ENCODE assay signal across 8 mouse cellular contexts in genomic region chr7:128610490-128610889, GRCm38 (mm10). TPM values are rescaled to one million over a fixed set of nuclear protein-coding genes. Genes with fewer than 3 reads are reported as not detected.
DNase-seq lines count a peak whose midpoint lies in the region; ATAC-seq and TF ChIP-seq lines count a peak whose summit lies in the region.

No protein-coding gene starts in this region.

- intact Hi-C loops in gastrocnemius, adult 2 months (cut with DNase I), result loop anchor here (5.0 kb wide), 2 partner anchors 48 to 88 kb away; partner anchors contain the start of gene Bag3

- H3K4me2 ChIP-seq in heart, embryonic 16.5 days (ENCODE audit: low read depth, low read length), result peak overlapping the region; percentile 82

- H3K27me3 ChIP-seq in C2C12 (ENCODE audit: control insufficient read depth, insufficient read depth, insufficient read length), result no peaks in the 10 kb centered on the region
- H3K27me3 ChIP-seq in heart, embryonic 16.5 days (ENCODE audit: control insufficient read depth, insufficient read depth, low read length), result no peaks in the 10 kb centered on the region

- WGBS in heart, embryonic 16.5 days, result 91% methylated on average over 6 of the region's 6 CpGs
- 83% methylated on average over 6 of the region's 6 CpGs for WGBS in macrophage (ENCODE audit: missing documents)

- peaks cover 12% of the 10 kb centered on the region for H3K79me3 ChIP-seq in C2C12 (ENCODE audit: low read depth)

- H3K36me3 ChIP-seq in C2C12 (ENCODE audit: control insufficient read depth, insufficient read depth) (no peaks in the 10 kb centered on the region), macrophage (ENCODE audit: inconsistent target) (no peaks in the 10 kb centered on the region)
- H3K36me3 ChIP-seq in heart, embryonic 16.5 days (ENCODE audit: control insufficient read depth, insufficient read depth), result no peaks in the 10 kb centered on the region

- TF ChIP-seq CTCF in gastrocnemius, adult 2 months (IDR thresholded peaks at IDR 0.05), result no peak
- TF ChIP-seq CTCF in C2C12 (IDR thresholded peaks at IDR 0.05; ENCODE audit: control insufficient read depth, insufficient read depth, insufficient read length), result no peak

- H3K79me2 ChIP-seq in C2C12 (ENCODE audit: control insufficient read depth, insufficient read depth) (peaks cover 32% of the 10 kb centered on the region), macrophage (ENCODE audit: inconsistent target) (peaks cover 30% of the 10 kb centered on the region)

- no peaks in the 10 kb centered on the region for H3K9me3 ChIP-seq in heart, embryonic 16.5 days (replicated peaks; ENCODE audit: control insufficient read depth, low read length)

- peak overlapping the region; percentile 47; the same call in 1 of the 2 replicates for H3K9ac ChIP-seq in heart, embryonic 16.5 days (ENCODE audit: low read length)

- peak overlapping the region; percentile 34 for H3ac ChIP-seq in C2C12 (ENCODE audit: control insufficient read depth, insufficient read length, low read depth)

- H3K4me1 ChIP-seq in heart, embryonic 16.5 days (ENCODE audit: control insufficient read depth, insufficient read depth, low read length), result peaks cover 2% of the 10 kb centered on the region

- no peak for DNase-seq in gastrocnemius, adult 2 months
- no peak for DNase-seq in gastrocnemius, postnatal 4 days (ENCODE audit: low spot score in 2 of 2)
- DNase-seq in right cerebral cortex, adult 2 months (ENCODE audit: low spot score in 2 of 2), result no peak
- DNase-seq in urinary bladder, postnatal 25 days (ENCODE audit: low spot score), result no peak
- no peak for DNase-seq in adrenal gland, postnatal 36 days

- H3K4me3 ChIP-seq in gastrocnemius, adult 2 months, result peak overlapping the region; percentile 96
- H3K4me3 ChIP-seq in C2C12 (ENCODE audit: insufficient read depth, poor library complexity, severe bottlenecking) (no peak overlapping the region), macrophage (ENCODE audit: inconsistent target) (no peak overlapping the region)
- peak overlapping the region; percentile 67 for H3K4me3 ChIP-seq in heart, embryonic 16.5 days (ENCODE audit: low read length)

- no peak for ATAC-seq in heart, embryonic 16.5 days (replicated peaks; ENCODE audit: extremely low read depth, insufficient read depth, low FRiP score)

- peak overlapping the region; percentile 87 for H3K27ac ChIP-seq in gastrocnemius, adult 2 months
- peak overlapping the region; percentile 65 for H3K27ac ChIP-seq in heart, embryonic 16.5 days (ENCODE audit: low read length)
- peak overlapping the region; percentile 46 for H3K27ac ChIP-seq in macrophage

TF ChIP-seq in C2C12, 6 proteins besides CTCF, POLR2A, EP300 and RAD21:
- TF ChIP-seq MYOG (IDR thresholded peaks at IDR 0.05; ENCODE audit: control insufficient read depth, extremely low read depth, insufficient read length) (no peak), USF1 (IDR thresholded peaks at IDR 0.05; ENCODE audit: low read depth) (no peak), FOSL1 (IDR thresholded peaks at IDR 0.05; ENCODE audit: insufficient read depth, low read length, poor library complexity, severe bottlenecking) (no peak), CEBPB (IDR thresholded peaks at IDR 0.05; ENCODE audit: low read depth) (no peak), MYOD1 (IDR thresholded peaks at IDR 0.05; ENCODE audit: control insufficient read depth, insufficient read length, low read depth) (no peak), MAX (IDR thresholded peaks at IDR 0.05) (no peak)

RNA-seq across cellular contexts. Expression of gene Inpp5f, which starts 0.6 kb away (rescaled TPM):
- 1 to 10 TPM; 2.8 to 3.1 TPM for total RNA-seq in gastrocnemius, adult 2 months (2021)
- total RNA-seq in gastrocnemius, postnatal 4 days (2021), result 1 to 10 TPM; 9.1 to 9.2 TPM
- polyA plus RNA-seq in C2C12 (2012; fragmentation: generic; extraction: Trizol) (6.1 TPM), macrophage (2018) (12.0 to 19.5 TPM (median 18.5 TPM) in 3 replicates)
- polyA plus RNA-seq in heart, embryonic 16.5 days (2015; fragmentation: Nextera tagmentation; extraction: Ambion mirVana), result 10.0 and 10.3 TPM in 2 replicates
- total RNA-seq in macrophage (2018; cell fraction: chromatin; rRNA removed), result 10 to 100 TPM in 23 of 26 experiments, 1 to 10 TPM in 3; 5.7 to 75.4 (median 44.8) TPM
- 10 to 100 TPM in 23 of 26 experiments, 1 to 10 TPM in 3; 7.5 to 18.9 (median 13.6) TPM for total RNA-seq in macrophage (2018; cell fraction: cytosol; rRNA removed)
- total RNA-seq in macrophage (2018; cell fraction: nucleus; rRNA removed), result 10 to 100 TPM in 24 of 26 experiments, 1 to 10 TPM in 2; 5.5 to 46.5 (median 25.7) TPM
- 10 to 100 TPM; 21.2 to 28.7 TPM for total RNA-seq in adrenal gland, postnatal 36 days (2021)

Comparison
In these comparisons a context has a peak if more than half of its experiments do, and no peak if none do; other contexts are left out.
1. H3K4me3 ChIP-seq: peak in gastrocnemius, adult 2 months (single experiment) and heart, embryonic 16.5 days (single experiment); none in C2C12 (single experiment) and macrophage (single experiment).
2. Peak in every context shown above with its lines, with median percentiles within 50 percentile points of each other: H3K27ac ChIP-seq.